Mouse (Mus musculus): ENCODE data around the gene Tpm4. TPM values are rescaled to one million over a fixed set of nuclear protein-coding genes. Genes with fewer than 3 reads are reported as not detected.

Gene Tpm4
- total and polyA plus RNA-seq, 2 experiments from 2014 or later = 195 to 222 TPM

GRCm38 (mm10) chr8:72183554-72184202 is 48.9 kb downstream of the Tpm4 start:
- H3K9me3 ChIP-seq (replicated peaks; ENCODE audit: control insufficient read depth, low read length) = no peaks in the 10 kb centered on the region
- no peak for ATAC-seq (ENCODE audit: insufficient read depth, low read depth)
- no peaks in the 10 kb centered on the region for H3K4me1 ChIP-seq (ENCODE audit: control insufficient read depth, insufficient read depth)
- no peak overlapping the region for H3K4me2 ChIP-seq (ENCODE audit: low read depth, low read length)
- no peak overlapping the region for H3K27ac ChIP-seq (ENCODE audit: low read depth)
- no peak for DNase-seq (ENCODE audit: low spot score)
- 88% methylated on average over 2 of the region's 2 CpGs for WGBS
- no peak overlapping the region for H3K4me3 ChIP-seq (ENCODE audit: low read depth, low read length)
- peaks cover 29% of the 10 kb centered on the region for H3K36me3 ChIP-seq (replicated peaks; ENCODE audit: control insufficient read depth, insufficient read depth, low read length)
- H3K27me3 ChIP-seq (ENCODE audit: control insufficient read depth, insufficient read depth, low read length) = no peaks in the 10 kb centered on the region
- TF ChIP-seq EP300 (IDR thresholded peaks at IDR 0.05; ENCODE audit: low read depth) (no peak), CTCF (IDR thresholded peaks at IDR 0.05; ENCODE audit: low read depth) (no peak)
- no peak overlapping the region for H3K9ac ChIP-seq (replicated peaks; ENCODE audit: low read depth, low read length)

GRCm38 (mm10) chr8:72187793-72188331 is 53.1 kb downstream of the Tpm4 start:
- WGBS = 74% methylated on average over 2 of the region's 2 CpGs
- TF ChIP-seq CTCF (IDR thresholded peaks at IDR 0.05; ENCODE audit: low read depth) = no peak
- no peak for TF ChIP-seq EP300 (IDR thresholded peaks at IDR 0.05; ENCODE audit: low read depth)
- no peak for ATAC-seq (ENCODE audit: insufficient read depth, low read depth)
- H3K27me3 ChIP-seq (ENCODE audit: control insufficient read depth, insufficient read depth, low read length) = no peaks in the 10 kb centered on the region
- no peak overlapping the region for H3K4me2 ChIP-seq (ENCODE audit: low read depth, low read length)
- no peaks in the 10 kb centered on the region for H3K4me1 ChIP-seq (ENCODE audit: control insufficient read depth, insufficient read depth)
- no peak overlapping the region for H3K4me3 ChIP-seq (ENCODE audit: low read depth, low read length)
- no peak overlapping the region for H3K9ac ChIP-seq (replicated peaks; ENCODE audit: low read depth, low read length)
- no peaks in the 10 kb centered on the region for H3K36me3 ChIP-seq (replicated peaks; ENCODE audit: control insufficient read depth, insufficient read depth, low read length)
- no peaks in the 10 kb centered on the region for H3K9me3 ChIP-seq (replicated peaks; ENCODE audit: control insufficient read depth, low read length)
- no peak overlapping the region for H3K27ac ChIP-seq (ENCODE audit: low read depth)
- DNase-seq (ENCODE audit: low spot score) = no peak

- Histone ChIP-seq H3K9me3 (replicated peaks; ENCODE audit: control insufficient read depth, low read length) (no peaks in the 10 kb centered on the region), H3K9ac (replicated peaks; ENCODE audit: low read depth, low read length) (no peak within 1 kb of the TSS), H3K4me2 (ENCODE audit: low read depth, low read length) (no peak within 1 kb of the TSS), H3K4me1 (ENCODE audit: control insufficient read depth, insufficient read depth) (no peaks in the 10 kb centered on the region), H3K36me3 (replicated peaks; ENCODE audit: control insufficient read depth, insufficient read depth, low read length) (no peaks in the 10 kb centered on the region), H3K27me3 (ENCODE audit: control insufficient read depth, insufficient read depth, low read length) (no peaks in the 10 kb centered on the region), H3K27ac (ENCODE audit: low read depth) (no peak within 1 kb of the TSS), H3K4me3 (ENCODE audit: low read depth, low read length) (peak within 1 kb of the TSS; percentile 5; the same call in 1 of the 2 replicates)
- TF ChIP-seq CTCF (IDR thresholded peaks at IDR 0.05; ENCODE audit: low read depth) (no peak), EP300 (IDR thresholded peaks at IDR 0.05; ENCODE audit: low read depth) (no peak)
- WGBS = 57% methylated on average over 12 of the region's 12 CpGs
- no peak for ATAC-seq (ENCODE audit: insufficient read depth, low read depth)
- no peak for DNase-seq (ENCODE audit: low spot score)
Observed at GRCm38 (mm10) chr8:72189417-72190214, 54.8 kb downstream of the Tpm4 start, which contains the start of gene Hsh2d. TSS of gene Hsh2d (plus strand) at chr8:72189638.

GRCm38 (mm10) chr8:72190215-72190539 is 55.4 kb downstream of the Tpm4 start:
- 72% methylated on average over 2 of the region's 2 CpGs for WGBS
- DNase-seq (ENCODE audit: low spot score) (no peak), ATAC-seq (ENCODE audit: insufficient read depth, low read depth) (no peak)
- no peak overlapping the region; the same call in 1 of the 2 replicates for H3K4me3 ChIP-seq (ENCODE audit: low read depth, low read length)
- H3K27me3 ChIP-seq (ENCODE audit: control insufficient read depth, insufficient read depth, low read length) = no peaks in the 10 kb centered on the region
- no peaks in the 10 kb centered on the region for H3K4me1 ChIP-seq (ENCODE audit: control insufficient read depth, insufficient read depth)
- H3K27ac ChIP-seq (ENCODE audit: low read depth) = no peak overlapping the region
- H3K36me3 ChIP-seq (replicated peaks; ENCODE audit: control insufficient read depth, insufficient read depth, low read length) = no peaks in the 10 kb centered on the region
- TF ChIP-seq CTCF (IDR thresholded peaks at IDR 0.05; ENCODE audit: low read depth) (no peak), EP300 (IDR thresholded peaks at IDR 0.05; ENCODE audit: low read depth) (no peak)
- no peak overlapping the region for H3K4me2 ChIP-seq (ENCODE audit: low read depth, low read length)
- H3K9ac ChIP-seq (replicated peaks; ENCODE audit: low read depth, low read length) = no peak overlapping the region
- H3K9me3 ChIP-seq (replicated peaks; ENCODE audit: control insufficient read depth, low read length) = no peaks in the 10 kb centered on the region

GRCm38 (mm10) chr8:72192065-72192464 is 57.3 kb downstream of the Tpm4 start:
- no peak overlapping the region for H3K27ac ChIP-seq (ENCODE audit: low read depth)
- no peaks in the 10 kb centered on the region for H3K27me3 ChIP-seq (ENCODE audit: control insufficient read depth, insufficient read depth, low read length)
- H3K9ac ChIP-seq (replicated peaks; ENCODE audit: low read depth, low read length) = no peak overlapping the region
- H3K36me3 ChIP-seq (replicated peaks; ENCODE audit: control insufficient read depth, insufficient read depth, low read length) = no peaks in the 10 kb centered on the region
- ATAC-seq (ENCODE audit: insufficient read depth, low read depth) = no peak
- H3K4me1 ChIP-seq (ENCODE audit: control insufficient read depth, insufficient read depth) = no peaks in the 10 kb centered on the region
- DNase-seq (ENCODE audit: low spot score) = no peak
- no peak for TF ChIP-seq EP300 (IDR thresholded peaks at IDR 0.05; ENCODE audit: low read depth)
- no peak for TF ChIP-seq CTCF (IDR thresholded peaks at IDR 0.05; ENCODE audit: low read depth)
- no peak overlapping the region for H3K4me2 ChIP-seq (ENCODE audit: low read depth, low read length)
- no peaks in the 10 kb centered on the region for H3K9me3 ChIP-seq (replicated peaks; ENCODE audit: control insufficient read depth, low read length)
- no peak overlapping the region for H3K4me3 ChIP-seq (ENCODE audit: low read depth, low read length)

All from heart, postnatal 0 days (tissue).